Mouse (Mus musculus) right cerebral cortex, postnatal 14 days (tissue): Measurements from ENCODE around the gene Baiap2.

Experiments
- DNase-seq: peaks from one replicate; pipeline ENCODE4 v3.0.0; 2022

Baiap2 gene

GRCm38 (mm10) chr11:120019542-120020440 lies 77.2 kb downstream of the Baiap2 start:
- no peak for DNase-seq

DNA sequence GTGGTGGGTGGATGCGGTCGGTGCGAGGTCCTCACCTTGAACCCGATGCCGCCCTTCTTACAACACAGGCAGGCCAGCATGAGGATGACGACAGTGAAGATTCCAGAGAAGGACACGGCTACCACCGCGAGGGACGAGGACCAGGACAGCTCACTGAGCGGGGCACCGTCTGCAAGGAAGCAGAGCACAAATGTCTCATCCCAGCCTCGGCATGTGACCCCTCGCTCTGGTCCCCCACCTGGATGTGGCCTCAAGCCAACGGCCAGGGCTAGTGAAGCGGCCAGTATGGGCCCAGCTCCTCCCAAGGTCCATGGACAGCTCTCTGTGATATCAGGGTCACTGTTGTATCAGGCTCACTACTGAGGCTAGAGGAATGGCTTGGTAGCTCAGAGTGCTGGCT lies 78.8 kb downstream of the Baiap2 start:
- no peak for DNase-seq

DNA sequence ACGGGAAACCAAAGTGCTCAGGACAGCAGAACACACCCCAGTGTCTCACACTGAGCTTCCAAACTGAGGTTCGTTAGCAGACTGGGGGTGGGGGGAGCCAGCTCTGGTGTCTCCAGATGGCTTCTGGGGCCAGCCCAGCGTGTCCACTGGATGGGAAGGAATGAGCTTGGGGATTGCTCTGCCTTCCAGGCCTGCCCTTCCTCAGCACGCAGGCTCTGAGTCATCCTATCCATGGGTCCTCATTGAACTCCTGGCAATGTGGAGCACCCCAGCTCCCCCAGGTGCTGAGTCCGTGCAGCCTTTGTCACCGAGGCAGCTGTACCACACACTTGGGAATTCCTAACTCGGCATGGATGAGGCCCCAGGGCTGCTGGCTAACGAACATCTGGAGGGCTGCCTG lies 79.7 kb downstream of the Baiap2 start:
- no peak for DNase-seq

DNA sequence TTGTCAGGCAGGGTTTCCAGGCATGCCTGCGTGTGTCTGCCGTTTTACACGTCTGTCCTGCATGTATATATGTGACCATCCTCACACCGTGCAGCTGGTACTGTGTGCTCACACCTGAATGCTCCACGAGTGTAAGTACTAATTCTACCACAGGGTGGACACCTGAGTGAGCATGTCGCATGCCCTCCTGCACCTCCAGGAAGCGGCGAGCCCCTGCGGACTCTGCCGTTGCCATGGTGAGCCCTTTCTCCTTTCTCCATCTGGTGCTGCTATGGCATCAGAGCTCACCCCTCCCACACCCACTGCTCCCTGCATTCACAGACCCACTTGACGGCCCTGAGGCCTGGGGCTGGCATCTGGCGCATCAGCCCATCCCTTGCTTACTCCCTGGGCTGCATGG lies 80.3 kb downstream of the Baiap2 start:
- no peak for DNase-seq

DNA sequence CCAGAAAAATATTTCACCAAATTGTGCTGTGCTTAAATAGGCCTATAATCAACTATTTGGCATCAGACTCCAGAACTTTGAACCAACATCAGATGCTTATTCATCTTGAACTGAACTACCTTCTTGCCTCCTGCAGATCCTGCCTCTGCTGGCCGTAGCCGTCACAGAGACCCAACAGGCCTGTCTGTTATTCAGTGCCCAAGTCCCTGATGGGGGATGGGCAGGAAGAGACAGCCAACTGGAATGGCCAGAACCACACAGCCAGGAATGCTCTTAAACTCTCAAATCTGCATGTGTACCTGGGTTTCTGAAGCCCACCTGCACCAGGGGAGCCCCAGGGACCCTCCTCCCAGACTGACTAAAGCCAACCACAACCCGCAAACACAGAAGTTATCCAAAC lies 84.4 kb downstream of the Baiap2 start:
- DNase-seq = no peak

GRCm38 (mm10) chr11:120028319-120029092 lies 85.9 kb downstream of the Baiap2 start:
- no peak for DNase-seq

GRCm38 (mm10) chr11:120029431-120030144 lies 87.0 kb downstream of the Baiap2 start:
- no peak for DNase-seq

DNA sequence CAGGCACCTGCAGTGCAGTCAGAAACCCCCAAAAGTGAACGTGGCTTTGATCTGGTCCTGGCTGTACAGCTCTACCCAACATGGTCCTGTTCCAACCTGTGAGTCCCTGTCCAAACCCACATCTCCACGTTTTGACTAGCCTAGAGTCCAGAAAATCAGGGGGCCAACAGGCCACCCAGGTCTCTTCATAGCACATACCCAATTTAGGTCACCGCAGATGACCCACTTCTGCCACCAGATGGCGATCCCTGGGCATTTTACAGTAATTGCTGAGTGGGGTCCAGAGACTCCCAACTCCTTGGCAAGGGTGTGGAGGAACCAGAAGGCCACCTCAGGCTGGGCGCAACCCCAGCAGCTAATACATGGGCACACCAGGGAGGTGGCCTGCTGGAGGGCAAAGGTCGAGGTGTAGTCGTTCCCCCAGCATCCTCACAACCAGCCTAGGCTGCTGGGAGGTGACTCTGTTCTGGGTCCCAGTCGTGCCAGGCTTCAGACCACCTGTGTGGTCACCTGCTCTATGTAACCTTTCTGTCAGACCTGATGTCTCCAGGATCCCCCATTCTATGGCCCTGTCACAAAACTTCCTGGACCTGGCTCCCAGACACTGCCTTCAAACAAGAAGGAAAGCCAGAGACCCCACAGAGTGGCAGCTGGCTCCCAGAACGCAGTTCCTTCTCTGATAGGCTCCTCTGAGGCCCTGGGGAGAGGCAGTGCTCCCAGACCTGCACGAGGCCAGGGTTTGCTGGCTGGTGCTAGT lies 87.8 kb downstream of the Baiap2 start:
- DNase-seq = no peak

- DNase-seq = no peak
Measured at GRCm38 (mm10) chr11:120032052-120032451, 89.5 kb downstream of the Baiap2 start.

DNA sequence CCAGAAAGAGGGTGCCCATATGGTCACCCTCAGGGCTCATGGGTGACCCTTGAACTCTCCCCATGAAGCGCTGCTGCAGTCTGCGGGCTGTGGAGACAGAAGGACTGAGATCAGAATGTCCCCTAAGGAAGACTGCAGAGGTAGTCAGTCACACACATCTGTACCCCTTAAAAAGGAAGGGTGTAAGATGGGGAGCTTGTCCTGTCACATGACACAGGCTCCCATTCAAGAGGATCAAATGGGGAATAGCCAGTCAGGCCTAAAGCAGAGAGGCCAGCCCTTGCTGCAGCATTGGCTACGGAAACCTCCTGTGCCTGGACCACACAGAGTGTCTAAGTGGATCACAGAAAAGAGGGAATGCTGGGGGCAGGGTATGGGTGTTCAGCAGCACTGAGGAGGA lies 90.9 kb downstream of the Baiap2 start:
- DNase-seq = no peak

- no peak for DNase-seq
Measured at GRCm38 (mm10) chr11:120034306-120034705, 91.7 kb downstream of the Baiap2 start.

DNA sequence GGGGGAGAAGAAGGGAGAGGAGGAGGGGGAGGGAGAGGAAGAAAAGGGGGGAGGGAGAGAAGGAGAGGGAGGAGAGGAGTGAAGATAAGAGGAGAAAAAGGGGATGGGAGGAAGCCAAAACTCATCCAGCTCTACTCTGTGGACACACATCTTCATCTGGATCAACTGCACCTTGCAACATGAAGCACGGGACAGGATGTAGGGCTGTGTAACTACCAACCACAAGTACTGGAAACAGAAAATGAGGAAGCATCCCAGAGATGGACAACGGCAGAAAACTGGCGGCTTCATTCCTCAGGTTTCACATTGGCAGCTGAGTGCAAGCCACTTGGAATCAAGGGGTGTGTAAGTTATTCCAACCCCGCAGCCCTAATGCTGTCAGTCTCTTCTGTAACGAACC lies 92.2 kb downstream of the Baiap2 start:
- no peak for DNase-seq

GRCm38 (mm10) chr11:120039581-120039980 lies 97.0 kb downstream of the Baiap2 start:
- no peak for DNase-seq

DNA sequence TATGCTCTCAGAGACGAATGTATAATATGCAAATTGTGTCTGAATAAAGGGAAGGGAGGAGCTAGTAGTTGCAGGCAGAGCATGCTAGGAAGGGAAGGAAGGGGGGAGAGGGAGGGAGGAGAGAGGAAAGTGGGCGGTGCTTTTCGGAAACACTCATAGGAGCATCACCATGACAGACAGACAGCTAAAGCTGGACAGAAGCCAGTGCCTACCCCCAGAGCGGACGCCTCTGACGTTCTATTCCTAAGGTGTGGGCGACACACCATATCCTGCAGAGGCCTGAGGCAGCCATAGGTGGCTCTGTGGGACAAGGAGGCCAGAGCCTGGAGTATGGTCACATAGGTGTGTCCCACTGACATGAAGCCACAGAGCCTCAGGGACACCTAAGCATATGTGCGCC lies 97.9 kb downstream of the Baiap2 start:
- DNase-seq = peak; percentile 57

DNA sequence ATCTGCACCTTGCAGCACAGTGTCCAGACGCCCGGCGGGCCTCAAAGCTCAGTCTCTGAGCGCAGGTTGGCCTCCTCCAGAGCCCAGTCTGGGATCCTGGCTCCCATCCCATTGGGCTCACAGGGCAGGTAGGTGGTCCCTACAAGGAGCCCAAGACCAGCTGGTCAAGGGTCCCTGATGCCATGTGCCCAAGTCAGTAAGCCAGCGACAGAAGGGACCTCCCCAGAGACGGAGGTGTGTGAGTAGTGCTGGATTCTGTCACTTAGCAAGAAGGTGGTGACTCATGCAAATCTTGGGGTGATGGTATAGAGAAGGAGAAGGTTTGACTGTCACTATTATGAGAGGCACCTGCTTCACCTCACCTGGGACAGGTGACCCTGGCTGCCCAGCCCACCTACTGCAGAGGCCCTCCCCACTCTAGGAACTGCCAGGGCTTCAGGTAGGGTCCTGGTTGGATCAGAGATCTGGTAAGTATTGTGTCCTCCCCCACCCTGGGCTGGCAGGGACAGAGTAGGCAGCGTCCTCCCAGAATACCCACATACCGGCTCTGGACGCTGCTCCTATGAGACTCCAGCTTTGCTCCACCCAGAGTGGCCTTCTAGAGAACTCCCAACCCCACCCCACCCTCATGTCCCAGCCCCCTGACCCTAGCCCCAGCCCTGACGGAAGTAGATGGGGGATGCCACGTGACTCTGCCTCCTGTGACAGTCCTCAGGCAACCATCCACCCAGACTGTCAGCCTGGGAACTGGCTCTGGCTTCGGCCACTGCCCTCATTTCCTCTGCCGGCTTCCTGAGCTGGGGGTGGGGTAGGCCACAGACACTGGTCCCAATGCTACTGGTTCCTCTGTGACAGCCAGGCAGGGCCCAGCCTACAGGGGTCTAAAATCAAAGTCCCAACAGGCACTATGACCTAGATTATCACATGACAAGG lies 98.9 kb downstream of the Baiap2 start:
- DNase-seq = peak; percentile 54

GRCm38 (mm10) chr11:120042141-120042838 lies 99.7 kb downstream of the Baiap2 start:
- DNase-seq = no peak

DNA sequence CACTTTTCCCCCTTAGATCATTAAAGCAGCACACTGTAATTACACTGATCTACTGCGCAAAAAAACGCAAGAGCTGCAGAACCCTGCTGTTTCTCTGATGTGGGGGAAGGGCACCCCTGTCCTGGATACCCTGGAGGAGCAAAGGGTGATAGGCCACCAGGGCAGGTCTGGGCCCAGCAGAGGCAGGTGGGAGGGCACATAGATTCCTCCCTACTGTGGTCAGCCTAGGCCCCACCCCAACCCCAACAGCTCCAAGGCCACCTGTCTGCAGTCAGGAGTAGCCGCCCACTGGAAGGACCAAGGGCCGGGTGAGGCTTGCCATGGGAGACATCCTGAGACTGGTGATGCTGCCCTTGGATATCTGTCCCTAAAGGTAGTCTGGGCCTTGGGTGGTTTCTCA lies 102.8 kb downstream of the Baiap2 start:
- no peak for DNase-seq

- DNase-seq = peak; percentile 65
Measured at GRCm38 (mm10) chr11:120045839-120046552, 103.4 kb downstream of the Baiap2 start.

GRCm38 (mm10) chr11:120046553-120047191 lies 104.1 kb downstream of the Baiap2 start, which contains the start of gene Aatk:
Aatk (minus strand) TSS chr11:120047167.
- DNase-seq = peak; percentile 46
